Mouse (Mus musculus): Measurements from ENCODE around the gene Dnajb3.
"Not testable (repeated sequence)": the region's sequence is repeated elsewhere in the genome, so short reads cannot be mapped to it uniquely, and the experiment has no call there.

DNA sequence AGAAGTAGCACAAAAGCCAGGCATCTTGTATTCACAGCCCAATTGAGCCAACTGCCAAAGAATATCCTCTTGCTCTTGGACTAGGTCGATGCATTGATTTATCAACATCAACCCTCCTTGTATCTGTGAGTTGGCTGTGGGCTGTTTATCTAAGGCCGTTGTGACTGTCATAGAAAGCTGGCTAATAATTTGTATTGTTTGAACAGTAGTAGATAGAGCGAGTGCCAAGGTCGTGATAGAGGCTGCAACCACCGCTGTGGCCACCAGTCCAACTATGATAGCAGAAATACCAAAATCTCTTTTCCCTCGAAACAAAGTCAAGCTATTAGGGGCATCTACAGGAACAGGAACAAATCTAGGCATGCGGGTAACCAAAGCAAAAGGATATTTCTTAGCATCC lies 33.4 kb downstream of the Dnajb3 start:
- TF ChIP-seq MAX (IDR thresholded peaks at IDR 0.05; ENCODE audit: low read depth); POLR2A (IDR thresholded peaks at IDR 0.05; ENCODE audit: insufficient read length, low read depth); E2F4 (IDR thresholded peaks at IDR 0.05; ENCODE audit: insufficient read depth); POLR2AphosphoS2 (IDR thresholded peaks at IDR 0.05; ENCODE audit: insufficient read length, low read depth); USF1 (IDR thresholded peaks at IDR 0.05; ENCODE audit: low read depth); MYOD1 (IDR thresholded peaks at IDR 0.05; ENCODE audit: control insufficient read depth in 1 of 3, insufficient read length in 2 of 3, low read depth in 2 of 3); TCF12 (IDR thresholded peaks at IDR 0.05; ENCODE audit: insufficient read depth, poor library complexity, severe bottlenecking); CEBPB (IDR thresholded peaks at IDR 0.05; ENCODE audit: insufficient read depth, poor library complexity, severe bottlenecking); MYOG (IDR thresholded peaks at IDR 0.05; ENCODE audit: control insufficient read depth in 1 of 3, insufficient read depth in 1 of 3, insufficient read length in 2 of 3, low read depth in 2 of 3); TCF3 (IDR thresholded peaks at IDR 0.05; ENCODE audit: insufficient read length, low read depth); SRF (IDR thresholded peaks at IDR 0.05; ENCODE audit: control insufficient read depth, insufficient read length, low read depth); REST (IDR thresholded peaks at IDR 0.05; ENCODE audit: insufficient read depth, insufficient read length): not testable (repeated sequence)
